Mouse (Mus musculus): ENCODE results near the gene Crtam. TPM values are rescaled to one million over a fixed set of nuclear protein-coding genes. Genes with fewer than 3 reads are reported as not detected.
A peak's percentile ranks its signal among the peaks of the same experiment; 100 is the strongest.

Crtam gene
- 0.45 and 0.62 TPM in 2 replicates for total RNA-seq (2015)
- total RNA-seq (2017), result 0.40 and 0.77 TPM in 2 replicates

DNA sequence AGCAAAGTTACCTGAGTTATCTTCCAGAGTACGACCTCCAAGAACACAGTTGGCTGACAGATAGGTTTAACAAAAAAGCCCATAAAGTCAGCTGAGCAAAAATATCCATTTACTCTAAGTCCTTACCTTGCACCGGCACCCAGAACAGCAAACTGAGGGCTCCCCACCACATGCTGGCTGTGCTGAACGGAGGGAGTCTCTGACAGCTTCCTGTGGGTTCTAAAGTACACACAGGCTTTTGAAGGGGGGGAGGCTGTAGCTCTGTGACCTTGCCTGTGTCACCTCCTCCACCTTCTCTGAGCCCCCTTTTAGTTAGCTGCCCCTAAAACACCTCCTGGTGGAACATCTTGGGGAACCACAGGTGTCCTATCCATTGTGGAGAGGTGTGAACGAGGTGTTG is at the start of gene Crtam:
Crtam (minus strand) TSS at position 214 of the 400 bp plus-strand sequence.
- peak; percentile 33; the same call in 1 of the 2 replicates for ATAC-seq (ENCODE audit: poor library complexity, severe bottlenecking)

DNA sequence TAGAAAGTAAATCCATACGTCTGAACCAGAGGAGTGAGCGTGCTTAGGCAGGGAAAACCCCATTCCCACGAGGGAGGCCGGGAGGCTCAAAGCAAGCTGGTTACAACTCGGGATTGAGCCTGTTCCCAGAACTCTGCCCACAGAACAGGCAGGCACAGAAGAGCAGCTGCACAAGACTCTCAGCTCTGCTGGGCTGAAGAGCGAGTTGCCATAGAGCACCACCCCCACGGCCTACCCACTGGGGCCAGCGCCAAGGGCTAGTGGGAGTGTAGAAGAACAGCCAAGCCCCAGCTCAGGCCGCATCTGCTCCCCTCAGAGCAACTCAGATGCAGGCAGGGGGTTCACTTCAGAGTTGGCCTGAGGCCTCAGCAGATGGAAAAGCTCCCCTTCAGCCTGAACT is 49.7 kb upstream of the Crtam start:
- no peak for ATAC-seq (ENCODE audit: poor library complexity, severe bottlenecking)

DNA sequence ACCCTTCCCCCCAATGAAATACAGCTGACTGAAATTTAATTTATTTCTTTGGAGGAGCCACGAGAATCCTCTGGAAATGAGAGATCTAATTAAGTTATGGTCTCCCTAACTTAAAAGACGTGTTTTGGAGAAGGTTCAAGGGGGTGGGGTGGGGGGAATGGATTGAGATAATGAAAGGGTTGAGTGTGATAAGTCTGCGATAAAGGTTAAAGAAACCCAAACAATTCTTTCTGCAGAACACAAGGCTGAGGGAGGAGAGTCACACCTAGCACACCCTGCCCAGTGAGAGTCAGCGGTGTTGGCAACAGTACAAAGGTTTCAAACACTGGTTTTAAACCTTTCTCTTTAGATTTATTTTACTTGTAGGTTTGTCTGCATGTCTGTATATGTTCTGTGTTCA is 49.0 kb upstream of the Crtam start:
- no peak for ATAC-seq (ENCODE audit: poor library complexity, severe bottlenecking)

DNA sequence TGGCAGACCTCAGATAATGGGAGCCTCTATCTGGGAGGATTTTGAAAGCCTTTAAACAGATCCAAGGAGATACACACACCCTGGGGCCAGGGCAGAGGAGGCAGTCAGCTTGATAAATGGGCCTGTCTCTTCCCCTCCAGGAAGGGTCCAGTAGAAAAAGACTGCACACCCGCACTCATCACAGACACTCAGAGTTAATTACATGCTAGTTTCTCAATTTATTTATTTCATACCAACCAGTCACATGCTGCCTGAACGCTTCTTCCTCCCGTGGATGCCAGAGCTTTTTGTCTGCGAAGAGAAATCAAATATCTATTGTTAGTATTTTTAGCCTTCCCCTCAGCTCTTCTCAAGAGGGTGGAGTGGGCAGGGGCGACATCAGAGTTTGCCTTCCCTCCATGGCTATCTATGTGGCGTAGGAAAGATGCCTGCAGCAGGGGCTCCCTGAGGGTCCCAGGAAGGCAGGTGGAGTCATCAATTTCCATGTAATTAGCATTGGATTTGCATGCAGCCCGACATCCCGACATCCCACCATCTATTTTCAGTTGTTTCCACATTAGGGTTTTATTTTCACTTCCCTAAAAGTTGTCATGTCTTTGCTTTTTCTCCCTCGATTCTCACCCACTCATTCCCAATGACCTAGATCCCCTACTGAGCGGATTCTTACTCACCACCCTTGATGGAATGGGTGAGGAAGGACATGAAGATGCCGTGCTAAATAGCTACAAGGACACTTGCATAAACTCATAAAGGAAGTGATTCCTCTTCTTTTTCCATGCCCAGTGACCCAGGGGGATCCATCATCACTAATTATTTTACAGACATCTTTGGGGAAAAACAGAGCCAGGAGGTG is 46.9 kb upstream of the Crtam start:
- ATAC-seq (ENCODE audit: poor library complexity, severe bottlenecking), result peak; percentile 16; the same call in 1 of the 2 replicates

DNA sequence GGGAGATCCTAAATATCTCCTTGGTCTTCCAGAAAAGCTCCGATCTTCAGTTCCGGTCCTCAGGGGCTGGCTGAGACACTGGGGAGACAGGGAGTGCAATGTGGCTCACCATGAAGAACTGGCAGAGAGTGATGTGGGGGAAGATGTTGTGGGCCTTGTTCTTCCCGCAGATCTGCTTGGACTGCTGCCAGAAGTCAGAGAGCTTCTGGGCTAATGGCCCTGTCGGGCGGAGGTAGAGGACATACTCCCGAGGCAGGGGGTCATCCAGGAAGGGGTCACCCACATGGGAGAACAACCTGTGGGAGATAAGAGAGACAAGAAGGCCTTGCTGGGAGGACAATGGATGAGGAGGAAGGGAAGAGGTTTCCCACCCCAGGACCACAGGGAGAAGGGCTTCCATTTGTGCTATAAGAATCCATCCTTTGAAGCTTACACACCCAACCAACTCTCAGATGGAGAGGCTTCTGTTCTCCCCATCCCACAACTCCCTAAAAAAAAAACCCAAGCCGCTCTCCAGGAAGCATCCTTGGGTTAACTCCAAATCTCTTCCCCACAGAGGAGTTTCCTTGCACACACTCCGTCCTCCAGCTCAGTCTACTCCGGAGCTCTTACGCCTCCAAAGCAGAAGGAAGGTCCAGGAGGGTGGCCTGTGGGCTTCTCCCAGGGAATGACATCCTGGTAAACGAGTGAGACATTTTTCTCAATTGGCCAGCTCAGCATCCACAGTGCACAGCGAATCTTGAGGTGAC is 46.1 kb upstream of the Crtam start:
- no peak for ATAC-seq (ENCODE audit: poor library complexity, severe bottlenecking)

DNA sequence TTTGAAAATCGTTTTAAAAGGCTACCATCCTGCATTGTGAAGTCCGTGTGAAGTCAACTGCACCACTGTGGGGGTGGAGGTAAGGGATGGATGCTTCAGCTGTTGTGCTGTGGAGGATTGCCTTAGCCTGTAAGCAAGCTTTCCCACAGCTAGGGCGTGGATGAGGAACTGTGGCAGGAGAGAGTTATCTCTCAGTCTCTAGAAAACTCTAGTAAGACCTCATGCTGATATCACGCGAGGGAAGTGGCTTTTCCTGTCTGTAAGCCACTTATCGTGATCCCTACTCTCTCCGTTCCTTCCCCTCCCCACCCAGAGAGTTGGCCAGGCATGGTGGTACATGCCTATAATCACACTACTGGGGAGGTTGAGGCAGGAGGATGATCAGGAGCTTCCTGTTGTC is 44.9 kb upstream of the Crtam start:
- 0 out of 2 replicates have a peak, but pooled peaks have one; percentile 26 for ATAC-seq (ENCODE audit: poor library complexity, severe bottlenecking)

DNA sequence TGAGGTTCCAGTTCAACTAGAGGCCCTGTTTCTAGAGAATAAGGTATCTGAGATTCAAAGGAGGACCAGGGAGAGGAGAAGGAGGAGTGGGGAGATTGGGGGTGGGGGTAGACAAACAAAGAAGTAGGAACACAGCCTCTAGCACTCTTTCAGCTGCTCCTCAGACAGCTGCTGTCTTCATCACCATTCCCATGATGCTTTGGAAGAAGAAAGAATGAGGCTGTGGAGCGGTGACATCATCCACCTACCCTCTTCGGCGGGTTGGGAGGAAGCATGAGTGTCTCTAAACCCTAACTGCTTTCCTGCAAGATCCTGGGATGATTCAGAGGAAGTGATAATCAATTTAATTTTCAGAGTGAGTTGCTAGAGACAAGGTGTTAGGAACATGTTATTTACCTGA is 44.4 kb upstream of the Crtam start:
- no peak for ATAC-seq (ENCODE audit: poor library complexity, severe bottlenecking)

DNA sequence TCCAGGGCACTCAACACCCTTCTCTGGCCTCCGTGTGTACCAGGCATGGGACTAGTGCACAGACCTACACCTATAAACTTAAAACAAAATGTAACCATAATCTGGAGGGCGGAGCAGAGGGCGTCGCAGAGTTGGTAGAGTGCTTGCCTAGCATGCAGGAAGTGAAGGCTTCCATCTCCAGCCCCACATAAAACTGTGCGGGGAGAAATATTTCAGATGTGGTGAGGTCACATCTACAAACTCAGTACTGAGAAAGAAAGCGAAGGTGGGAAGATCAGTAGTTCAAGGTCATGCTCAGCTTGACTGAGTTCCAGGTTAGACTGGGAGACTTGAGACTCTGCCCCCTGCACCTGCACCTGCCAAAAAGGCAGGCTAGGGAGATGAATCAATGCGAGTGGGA is 43.8 kb upstream of the Crtam start:
- ATAC-seq (ENCODE audit: poor library complexity, severe bottlenecking), result no peak

DNA sequence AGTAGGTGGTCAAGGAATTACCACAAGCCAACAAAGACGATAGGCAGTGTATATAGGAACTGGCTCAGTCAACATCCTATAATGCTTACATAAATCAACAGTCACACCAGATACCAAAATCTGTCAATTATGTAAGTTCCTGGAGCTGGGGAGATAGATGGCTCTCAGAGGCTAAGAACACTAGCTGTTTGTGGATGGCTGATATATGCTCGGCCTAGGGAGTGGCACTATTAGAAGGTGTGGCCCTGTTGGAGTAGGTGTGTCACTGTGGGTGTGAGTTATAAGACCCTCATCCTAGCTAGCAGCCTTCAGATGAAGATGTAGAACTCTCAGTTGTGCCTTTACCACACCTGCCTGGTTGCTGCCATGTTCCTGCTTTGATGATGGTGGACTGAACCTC is 43.2 kb upstream of the Crtam start:
- ATAC-seq (ENCODE audit: poor library complexity, severe bottlenecking), result no peak

DNA sequence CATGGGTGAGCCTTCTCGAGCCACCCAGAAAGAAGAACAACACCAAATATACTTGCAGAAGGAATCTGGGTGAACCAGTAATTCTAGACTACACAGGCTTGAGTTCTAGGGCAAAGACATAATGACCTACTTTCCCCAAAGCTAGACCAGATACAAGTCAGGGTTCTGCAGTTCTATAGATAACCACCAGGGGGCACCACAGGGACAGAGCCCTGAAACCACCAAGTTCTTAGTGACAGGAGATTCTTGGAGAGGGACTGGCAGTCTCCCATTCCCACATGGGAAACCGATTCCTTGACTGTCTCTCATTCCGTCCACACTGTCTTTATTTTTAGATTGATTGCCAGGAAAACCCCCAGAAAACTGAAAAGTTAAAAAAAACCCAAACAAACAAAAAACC is 40.2 kb upstream of the Crtam start:
- ATAC-seq (ENCODE audit: poor library complexity, severe bottlenecking), result peak; percentile 81

DNA sequence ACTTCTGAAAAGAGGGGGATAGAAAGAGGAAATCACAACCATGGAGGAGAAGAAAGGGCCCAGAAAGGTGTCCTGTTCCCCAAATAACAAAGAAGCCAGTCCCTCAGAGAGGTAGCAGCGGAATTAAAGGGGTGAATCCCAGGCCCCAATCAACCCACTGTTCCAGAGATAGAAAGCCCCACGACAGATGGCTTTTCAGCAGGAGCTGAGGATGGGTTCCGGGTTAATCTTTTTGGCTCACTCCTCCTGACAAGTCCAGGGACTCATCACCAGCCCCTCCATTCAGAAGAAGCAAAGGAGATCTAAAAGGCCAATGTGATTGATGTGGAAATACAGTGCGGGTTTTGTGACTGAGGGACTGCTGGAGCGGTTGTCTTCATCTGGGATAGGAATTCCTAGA is 39.2 kb upstream of the Crtam start:
- ATAC-seq (ENCODE audit: poor library complexity, severe bottlenecking), result no peak

DNA sequence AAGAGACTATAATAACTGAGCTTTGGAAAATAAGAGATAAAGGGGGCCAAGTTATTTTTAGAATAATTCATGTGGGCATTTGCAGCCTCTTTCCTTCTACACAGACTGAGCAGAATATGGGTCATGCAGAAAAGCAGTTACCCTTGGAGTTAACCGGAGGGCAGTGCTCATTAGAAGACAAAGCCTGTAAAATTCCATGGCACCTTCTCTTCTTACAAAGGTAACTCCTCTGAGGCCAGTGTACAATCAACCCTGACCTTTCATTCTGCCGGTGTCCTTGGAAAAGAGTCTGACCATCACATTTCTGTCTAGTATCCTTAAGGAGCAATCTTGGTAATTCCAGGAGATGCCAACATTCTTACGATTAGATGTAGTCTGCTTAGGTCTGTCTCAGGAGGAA is 37.0 kb upstream of the Crtam start:
- ATAC-seq (ENCODE audit: poor library complexity, severe bottlenecking), result no peak

DNA sequence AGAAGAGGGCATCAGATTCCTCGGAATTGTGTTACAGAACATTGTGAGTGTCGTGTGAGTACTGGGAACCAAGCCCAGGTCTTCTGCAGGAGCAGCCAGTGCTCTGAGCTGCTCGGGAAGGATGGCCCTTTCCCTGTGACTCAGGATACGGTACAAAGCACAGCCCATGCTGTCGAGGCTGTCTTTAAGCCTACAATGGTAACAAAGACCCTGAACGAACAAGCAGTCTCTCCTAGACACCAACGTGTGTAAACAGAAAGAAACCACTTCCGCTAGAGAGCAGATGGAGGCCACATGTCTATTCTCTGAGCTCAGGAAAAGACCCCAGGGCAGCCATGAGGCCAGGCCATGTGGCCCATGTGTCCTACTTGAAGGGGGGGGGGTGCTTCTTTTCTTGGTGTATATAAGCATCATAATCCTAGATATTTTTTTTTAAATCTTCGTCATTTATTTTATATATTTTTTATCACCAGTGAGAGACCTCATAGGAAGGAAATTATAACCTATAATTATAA is 33.8 kb upstream of the Crtam start:
- ATAC-seq (ENCODE audit: poor library complexity, severe bottlenecking), result no peak

DNA sequence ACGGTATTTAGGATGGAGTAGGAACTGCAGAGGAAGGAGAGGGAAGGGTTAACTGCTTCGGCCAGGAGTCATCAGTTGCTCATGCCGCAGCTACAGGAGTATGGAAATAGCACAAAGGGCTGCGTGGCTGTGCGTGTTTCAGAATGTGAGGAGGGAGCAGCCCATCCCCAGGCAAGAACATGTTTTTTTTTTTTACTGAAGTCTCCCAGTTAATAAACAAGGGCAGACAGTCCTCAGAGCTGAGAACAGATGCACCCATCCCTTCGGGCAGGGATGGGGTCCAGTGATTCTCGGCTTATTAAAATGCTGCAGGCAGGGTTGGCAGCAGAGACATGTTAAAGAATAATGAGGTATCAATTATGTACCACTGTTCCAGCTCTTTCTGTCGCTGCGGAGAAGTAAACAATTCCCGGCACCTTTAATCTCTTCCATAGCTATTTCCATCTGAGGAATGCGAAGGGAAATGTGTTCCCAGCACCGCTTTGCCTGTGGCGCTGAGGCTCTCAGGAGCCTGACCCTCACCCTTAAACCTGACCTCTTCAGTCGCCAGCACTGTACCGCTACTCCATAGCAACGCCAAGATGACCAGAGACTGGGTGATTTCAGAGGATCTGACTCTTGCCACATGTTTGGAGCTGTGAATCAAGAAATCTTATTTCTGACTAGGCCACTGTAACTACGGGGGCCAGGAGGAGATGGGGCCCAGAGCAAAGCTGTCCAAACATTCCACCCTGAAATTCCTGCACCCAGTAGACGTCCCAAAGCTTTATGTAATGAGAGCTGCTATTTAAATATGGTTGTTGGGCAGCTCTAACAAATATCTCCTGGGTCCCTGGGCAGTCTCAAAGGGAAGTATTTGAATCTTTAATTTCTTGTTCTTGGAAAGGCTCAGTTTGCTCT is 27.4 kb upstream of the Crtam start:
- ATAC-seq (ENCODE audit: poor library complexity, severe bottlenecking), result no peak

DNA sequence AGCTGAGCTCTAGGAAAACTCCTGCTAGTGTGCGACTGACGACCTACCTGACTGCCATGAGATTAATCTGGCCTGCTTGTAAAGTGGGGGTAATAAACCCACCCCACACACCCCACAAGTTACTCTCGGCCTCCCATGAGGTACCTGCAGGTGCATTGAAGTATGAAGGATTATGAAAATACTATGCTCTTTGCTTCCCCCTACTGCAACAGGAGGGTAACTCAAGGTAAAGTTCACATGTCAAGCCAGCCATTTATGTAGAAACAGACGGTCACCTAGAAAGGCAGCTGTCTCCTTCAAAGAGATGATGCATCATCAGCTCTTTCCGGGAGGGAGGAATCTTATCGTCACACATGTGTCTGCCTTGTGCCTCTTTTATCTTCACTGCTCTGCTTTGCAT is 25.4 kb upstream of the Crtam start:
- ATAC-seq (ENCODE audit: poor library complexity, severe bottlenecking), result no peak

DNA sequence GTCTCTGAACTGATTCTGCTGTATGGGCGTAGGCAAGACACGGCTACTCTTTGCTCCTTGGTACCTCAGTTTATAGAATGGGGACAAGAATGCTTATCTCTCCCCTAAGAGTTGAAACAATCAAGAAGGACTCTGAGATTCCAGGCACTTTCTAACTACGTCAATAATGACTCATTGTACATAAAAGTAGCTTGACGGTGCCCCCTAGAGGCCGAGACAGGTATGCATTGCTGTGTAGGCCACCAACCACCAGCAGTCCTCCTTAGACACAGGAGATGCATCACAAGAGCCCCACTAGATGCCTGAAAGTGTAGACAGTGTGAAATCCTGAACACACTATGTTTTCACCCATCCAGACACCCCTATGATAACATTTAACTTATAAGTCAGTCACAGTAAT is 24.0 kb upstream of the Crtam start:
- ATAC-seq (ENCODE audit: poor library complexity, severe bottlenecking), result peak; percentile 82

DNA sequence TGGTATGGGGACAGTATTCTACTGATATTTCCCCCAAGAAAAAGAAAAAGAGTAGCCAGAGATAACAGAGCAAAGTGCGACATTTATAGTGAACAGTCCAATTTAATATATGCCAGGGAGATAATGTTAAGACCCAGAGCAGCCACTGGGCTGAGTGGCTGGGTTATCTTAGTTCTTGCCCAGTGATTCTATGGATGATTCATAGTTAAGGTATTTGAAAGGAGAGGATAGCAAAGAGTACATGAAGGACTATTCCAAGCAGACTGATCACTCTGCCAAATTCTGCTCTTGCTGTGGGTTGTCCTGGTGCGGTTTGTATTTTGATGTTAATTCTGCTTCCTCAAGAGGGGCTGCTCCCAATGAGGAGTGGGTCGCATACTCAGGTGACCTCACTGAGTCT is 17.3 kb upstream of the Crtam start:
- ATAC-seq (ENCODE audit: poor library complexity, severe bottlenecking), result no peak

DNA sequence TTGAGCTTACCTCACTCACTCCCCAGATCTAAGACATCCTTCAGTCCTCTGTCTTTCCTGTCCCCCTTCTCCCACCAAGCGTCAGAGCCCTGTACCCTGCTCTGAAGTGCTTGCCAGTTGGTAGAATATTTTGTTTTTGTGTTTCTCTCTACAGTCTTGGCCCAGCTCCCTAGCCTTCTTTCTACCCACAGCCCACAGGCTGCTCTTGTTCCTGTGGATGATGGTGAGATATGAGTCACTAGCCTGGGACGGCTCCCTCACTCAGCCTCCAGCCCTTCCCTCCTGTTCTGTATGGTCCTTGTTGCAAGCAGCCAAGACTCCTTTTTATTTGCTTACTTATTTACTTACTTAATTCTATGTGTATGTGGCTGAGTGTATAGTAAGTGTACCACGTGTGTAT is 16.1 kb upstream of the Crtam start:
- ATAC-seq (ENCODE audit: poor library complexity, severe bottlenecking), result no peak

DNA sequence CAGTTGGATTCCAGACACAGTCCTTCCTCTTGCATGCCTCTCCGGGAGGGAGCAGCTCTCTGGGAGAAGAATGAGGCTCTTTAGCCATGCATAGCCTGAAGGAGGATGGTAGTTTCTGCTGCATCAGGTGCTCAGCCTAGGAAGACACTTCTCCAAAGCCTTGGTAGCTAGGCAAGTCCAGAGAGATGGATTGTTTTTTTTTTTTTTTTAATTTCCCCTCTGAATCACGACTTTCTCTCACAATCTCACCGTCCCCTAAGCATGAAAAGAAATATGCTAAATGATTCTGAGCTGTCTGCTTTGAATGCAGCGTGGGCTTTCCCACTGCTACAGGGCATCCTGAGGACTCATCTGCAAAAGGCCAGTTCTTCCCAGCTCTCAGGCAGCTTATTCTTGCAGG is 10.1 kb upstream of the Crtam start:
- no peak for ATAC-seq (ENCODE audit: poor library complexity, severe bottlenecking)

DNA sequence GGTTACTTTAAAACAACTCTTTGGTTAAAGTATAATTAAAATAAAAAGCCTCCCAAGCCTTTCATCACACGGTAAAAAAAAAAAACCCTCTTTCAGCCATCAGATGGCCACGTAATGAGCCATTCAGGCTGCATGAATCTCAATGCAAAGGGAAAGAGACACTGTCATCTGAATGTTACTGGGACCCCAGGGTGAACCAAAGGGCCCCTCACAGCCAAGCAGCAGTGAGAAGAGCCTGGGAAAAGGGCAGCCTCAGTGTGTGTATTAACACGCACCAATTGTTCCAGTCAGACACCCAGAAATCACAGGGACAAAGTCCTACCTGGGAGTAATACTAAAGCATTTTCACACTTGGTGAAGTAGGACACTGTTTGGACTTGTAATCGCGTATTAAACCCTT is 8.0 kb upstream of the Crtam start:
- no peak for ATAC-seq (ENCODE audit: poor library complexity, severe bottlenecking)

All from megakaryocyte, adult 5-6 weeks (primary cell).